Mouse (Mus musculus) CH12.LX (cell line): ENCODE results near the gene Abca2. TPM values are rescaled to one million over a fixed set of nuclear protein-coding genes. Genes with fewer than 3 reads are reported as not detected.

Source experiments
- DNase-seq: peaks from one replicate; pipeline ENCODE4 v3.0.0-alpha.2; 2013; ENCODE audit errors: extremely low read depth
- H3K27ac ChIP-seq: 2 replicates; pipeline ENCODE4 v1.5.1; 2012; ENCODE audit warnings: low read depth, mild to moderate bottlenecking, control low read depth, moderate library complexity; ENCODE audit not compliant: insufficient read depth
- H3K27me3 ChIP-seq: replicated peaks from 2 replicates; pipeline ENCODE3; 2012; ENCODE audit warnings: inconsistent platforms
- H3K36me3 ChIP-seq, 2 experiments: replicated peaks in 1 of 2; 2 replicates each; pipeline versions ENCODE3 to v1.6.1; 2012; ENCODE audit warnings: inconsistent platforms in 1 of 2, low read length in 1 of 2, mild to moderate bottlenecking in 1 of 2, mixed read lengths in 1 of 2, moderate library complexity in 1 of 2; ENCODE audit not compliant: control insufficient read depth in 1 of 2, insufficient read depth in 1 of 2
- H3K4me1 ChIP-seq, 2 experiments: 2 replicates each; pipeline ENCODE4 v1.6.1; 2012; ENCODE audit warnings: inconsistent platforms in 1 of 2, moderate library complexity in 1 of 2; ENCODE audit not compliant: insufficient read depth in 2 of 2, control insufficient read depth in 1 of 2
- H3K4me2 ChIP-seq: 2 replicates; pipeline ENCODE4 v1.6.1; 2012; ENCODE audit warnings: low read depth, mild to moderate bottlenecking, control low read depth; ENCODE audit not compliant: poor library complexity, insufficient read depth, severe bottlenecking
- H3K4me3 ChIP-seq, 3 experiments: fragments of 150-350 bp in 1 of 3; sonication (generic) in 1 of 3; replicated peaks in 1 of 3; 2 replicates each; pipeline versions ENCODE3 to v1.5.1; 2011 to 2012; ENCODE audit warnings: low read depth in 2 of 3, low read length in 2 of 3, mild to moderate bottlenecking in 2 of 3, moderate library complexity in 2 of 3, control low read depth in 1 of 3, improper control_type of control experiment in 1 of 3, inconsistent platforms in 1 of 3, mixed read lengths in 1 of 3; ENCODE audit not compliant: poor library complexity in 1 of 3
- H3K79me2 ChIP-seq: replicated peaks from 2 replicates; pipeline ENCODE4 v1.6.1; 2012; ENCODE audit warnings: mild to moderate bottlenecking, moderate library complexity; ENCODE audit not compliant: control insufficient read depth, poor library complexity, insufficient read depth, severe bottlenecking; ENCODE audit errors: extremely low read depth
- H3K9ac ChIP-seq: 2 replicates; pipeline ENCODE4 v1.6.1; 2012; ENCODE audit warnings: low read depth, mild to moderate bottlenecking, control low read depth, moderate library complexity; ENCODE audit not compliant: insufficient read depth
- H3K9me3 ChIP-seq: replicated peaks from 2 replicates; pipeline ENCODE3; 2012; ENCODE audit warnings: low read length, inconsistent platforms, mixed read lengths
- BHLHE40 ChIP-seq: IDR thresholded peaks from 2 replicates; pipeline ENCODE4 v1.6.1; 2011; ENCODE audit warnings: mild to moderate bottlenecking, low read depth, low read length, improper control_type of control experiment
- CHD1 ChIP-seq: IDR thresholded peaks from 2 replicates; pipeline ENCODE4 v1.6.1; 2012; ENCODE audit warnings: low read depth, low read length, improper control_type of control experiment, inconsistent platforms
- CTCF ChIP-seq, 2 experiments: IDR thresholded peaks in 1 of 2; conservative IDR thresholded peaks in 1 of 2; 2 replicates each; pipeline ENCODE4 v1.5.1; 2011 to 2012; ENCODE audit warnings: low read depth in 2 of 2, low read length in 2 of 2, improper control_type of control experiment in 1 of 2, inconsistent platforms in 1 of 2, mild to moderate bottlenecking in 1 of 2, moderate library complexity in 1 of 2
- E2F4 ChIP-seq: IDR thresholded peaks from 2 replicates; pipeline ENCODE4 v1.6.1; 2011; ENCODE audit warnings: low read depth, low read length, improper control_type of control experiment; ENCODE audit not compliant: insufficient replicate concordance
- ELF1 ChIP-seq: IDR thresholded peaks from 2 replicates; pipeline ENCODE4 v1.6.1; 2014; ENCODE audit warnings: low read depth, mild to moderate bottlenecking, inconsistent platforms, low read length, improper control_type of control experiment
- EP300 ChIP-seq: IDR thresholded peaks from 2 replicates; pipeline ENCODE4 v1.6.1; 2011; ENCODE audit warnings: low read length, improper control_type of control experiment
- HCFC1 ChIP-seq: IDR thresholded peaks from 2 replicates; pipeline ENCODE4 v1.6.1; 2012; ENCODE audit warnings: low read depth, mild to moderate bottlenecking, inconsistent platforms, low read length, improper control_type of control experiment
- JUN ChIP-seq: IDR thresholded peaks from 2 replicates; pipeline ENCODE4 v1.6.1; 2011; ENCODE audit warnings: low read depth, mild to moderate bottlenecking, low read length, improper control_type of control experiment, moderate library complexity; ENCODE audit not compliant: insufficient read depth
- JUND ChIP-seq: conservative IDR thresholded peaks from 2 replicates; pipeline ENCODE4 v1.6.1; 2011; ENCODE audit warnings: low read depth, low read length, improper control_type of control experiment
- MAZ ChIP-seq: IDR thresholded peaks from 2 replicates; pipeline ENCODE4 v1.6.1; 2012; ENCODE audit warnings: low read depth, mild to moderate bottlenecking, inconsistent platforms, low read length, improper control_type of control experiment, moderate library complexity
- NELFE ChIP-seq: IDR thresholded peaks from 2 replicates; pipeline ENCODE4 v1.6.1; 2011; ENCODE audit warnings: low read depth, low read length, improper control_type of control experiment
- RAD21 ChIP-seq: IDR thresholded peaks from 2 replicates; pipeline ENCODE4 v1.6.1; 2011; ENCODE audit warnings: low read depth, mild to moderate bottlenecking, low read length, improper control_type of control experiment, moderate library complexity
- RCOR1 ChIP-seq: conservative IDR thresholded peaks from 2 replicates; pipeline ENCODE4 v1.6.1; 2012; ENCODE audit warnings: low read depth, mild to moderate bottlenecking, inconsistent platforms, low read length, improper control_type of control experiment
- TBP ChIP-seq: conservative IDR thresholded peaks from 2 replicates; pipeline ENCODE4 v1.6.1; 2011; ENCODE audit warnings: low read depth, low read length, improper control_type of control experiment
- TCF12 ChIP-seq: IDR thresholded peaks from 2 replicates; pipeline ENCODE4 v1.6.1; 2014; ENCODE audit warnings: low read depth, mild to moderate bottlenecking, inconsistent platforms, low read length, improper control_type of control experiment
- USF2 ChIP-seq: conservative IDR thresholded peaks from 2 replicates; pipeline ENCODE4 v1.6.1; 2011; ENCODE audit warnings: low read depth, low read length, improper control_type of control experiment
- ZC3H11A ChIP-seq: IDR thresholded peaks from 2 replicates; pipeline ENCODE4 v1.6.1; 2012; ENCODE audit warnings: low read depth, mild to moderate bottlenecking, inconsistent platforms, low read length, improper control_type of control experiment
- ZKSCAN1 ChIP-seq: IDR thresholded peaks from 2 replicates; pipeline ENCODE4 v1.6.1; 2012; ENCODE audit warnings: low read depth, inconsistent platforms, low read length, improper control_type of control experiment, borderline replicate concordance
- ZNF384 ChIP-seq: IDR thresholded peaks from 2 replicates; pipeline ENCODE4 v1.6.1; 2012; ENCODE audit warnings: low read depth, low read length, improper control_type of control experiment, inconsistent platforms
- dilution Hi-C: fragments of 300-500 bp; cut with MboI; formaldehyde crosslinking; loops from 2 replicates; pipeline ENCODE4 v1.14.3; 2020; ENCODE audit warnings: low sequenced_read_pairs; ENCODE audit not compliant: extremely low pct_unique_long_range_greater_than_20kb, extremely low pct_ligation_motif_present
- in situ Hi-C: fragments of 300-500 bp; cut with MboI; formaldehyde crosslinking; loops from 3 replicates; pipeline ENCODE4 v1.14.3; 2019; ENCODE audit warnings: low sequenced_read_pairs, low pct_ligation_motif_present, low pct_unique_long_range_greater_than_20kb, mixed read lengths
- polyA plus RNA-seq: library from polyadenylated mRNA; unstranded; fragments of >175 nt; gene quantifications from 2 replicates; pipeline ENCODE4 v1.2.1, GENCODE M21; 2012; ENCODE audit warnings: low read depth; ENCODE audit not compliant: insufficient read length
- total RNA-seq, 2 experiments: library from RNA; depleted of rRNA; stranded (reverse); fragments of 300-350 nt in 1 of 2; fragments of >200 nt in 1 of 2; gene quantifications; 2 replicates each; pipeline ENCODE4 v1.2.3; 2012 to 2014

Abca2 gene
- total and polyA plus RNA-seq, 3 experiments, result 5.0 to 23.4 (median 13.0) TPM

DNA sequence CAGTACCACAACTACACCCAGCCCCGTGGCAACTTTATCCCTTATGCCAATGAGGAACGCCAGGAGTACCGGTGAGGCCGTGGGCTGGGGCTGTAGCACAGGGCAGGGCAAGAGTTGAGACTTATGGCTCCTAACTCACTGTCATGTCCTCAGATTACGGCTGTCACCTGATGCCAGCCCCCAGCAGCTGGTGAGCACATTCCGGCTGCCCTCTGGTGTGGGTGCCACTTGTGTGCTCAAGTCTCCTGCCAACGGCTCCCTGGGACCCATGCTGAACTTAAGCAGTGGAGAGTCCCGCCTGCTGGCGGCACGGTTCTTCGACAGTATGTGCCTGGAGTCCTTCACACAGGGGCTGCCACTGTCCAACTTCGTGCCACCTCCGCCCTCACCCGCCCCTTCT is 14.2 kb downstream of the Abca2 start:
- TF ChIP-seq HCFC1 (no peak), EP300 (no peak), BHLHE40 (no peak), TCF12 (no peak), ZC3H11A (no peak), CHD1 (no peak), RAD21 (no peak), NELFE (no peak), E2F4 (no peak), ZKSCAN1 (no peak), RCOR1 (no peak), JUND (no peak)

GRCm38 (mm10) chr2:25450853-25451647 is 22.5 kb downstream of the Abca2 start:
- DNase-seq, result no peak
- no peak overlapping the region for H3K9ac ChIP-seq
- H3K4me3 ChIP-seq, result no peak overlapping the region
- H3K27me3 ChIP-seq, result no peaks in the 10 kb centered on the region
- no peak overlapping the region for H3K27ac ChIP-seq
- H3K79me2 ChIP-seq, result no peaks in the 10 kb centered on the region
- in situ Hi-C loops (no loop called here), dilution Hi-C loops (no loop called here)
- H3K36me3 ChIP-seq, result peaks cover 23 to 34% of the 10 kb centered on the region in 2 experiments
- H3K4me1 ChIP-seq, result peaks cover 0 to 7% of the 10 kb centered on the region in 2 experiments; a peak in 2 of 4 replicates
- no peaks in the 10 kb centered on the region for H3K9me3 ChIP-seq
- TF ChIP-seq JUND (no peak), TBP (no peak), ZKSCAN1 (no peak), USF2 (no peak), ZC3H11A (no peak), JUN (no peak), TCF12 (no peak), MAZ (no peak), CTCF (conservative IDR thresholded peaks at IDR 0.05 in 1 of 2, IDR thresholded peaks at IDR 0.05 in 1 of 2; ENCODE audit: low read depth in 2 of 2, low read length in 2 of 2) (peak in 1 of 2 experiments; percentile 10; a peak in 1 of 4 replicates), ELF1 (no peak), NELFE (no peak), RAD21 (peak; percentile 5), ZNF384 (no peak), E2F4 (no peak), EP300 (no peak)
- no peak overlapping the region for H3K4me2 ChIP-seq

More for the DNA sequence above, 14.2 kb downstream of the Abca2 start:
- dilution Hi-C loops, result no loop called here
- peaks cover 90 to 98% of the 10 kb centered on the region in 2 experiments for H3K36me3 ChIP-seq
- no peak overlapping the region for H3K4me3 ChIP-seq
- in situ Hi-C loops, result no loop called here
- DNase-seq, result no peak
- H3K4me2 ChIP-seq, result no peak overlapping the region
- H3K4me1 ChIP-seq, result no peaks in the 10 kb centered on the region
- no peaks in the 10 kb centered on the region for H3K9me3 ChIP-seq
- no peak overlapping the region for H3K27ac ChIP-seq
- H3K79me2 ChIP-seq, result no peaks in the 10 kb centered on the region
- no peak overlapping the region for H3K9ac ChIP-seq
- no peaks in the 10 kb centered on the region for H3K27me3 ChIP-seq
